Mouse (Mus musculus): Measurements from ENCODE around the gene Rasgef1b. TPM values are rescaled to one million over a fixed set of nuclear protein-coding genes. Genes with fewer than 3 reads are reported as not detected.

Rasgef1b gene
- total and polyA plus RNA-seq, 3 experiments: 0.17 to 0.26 (median 0.21) TPM

DNA sequence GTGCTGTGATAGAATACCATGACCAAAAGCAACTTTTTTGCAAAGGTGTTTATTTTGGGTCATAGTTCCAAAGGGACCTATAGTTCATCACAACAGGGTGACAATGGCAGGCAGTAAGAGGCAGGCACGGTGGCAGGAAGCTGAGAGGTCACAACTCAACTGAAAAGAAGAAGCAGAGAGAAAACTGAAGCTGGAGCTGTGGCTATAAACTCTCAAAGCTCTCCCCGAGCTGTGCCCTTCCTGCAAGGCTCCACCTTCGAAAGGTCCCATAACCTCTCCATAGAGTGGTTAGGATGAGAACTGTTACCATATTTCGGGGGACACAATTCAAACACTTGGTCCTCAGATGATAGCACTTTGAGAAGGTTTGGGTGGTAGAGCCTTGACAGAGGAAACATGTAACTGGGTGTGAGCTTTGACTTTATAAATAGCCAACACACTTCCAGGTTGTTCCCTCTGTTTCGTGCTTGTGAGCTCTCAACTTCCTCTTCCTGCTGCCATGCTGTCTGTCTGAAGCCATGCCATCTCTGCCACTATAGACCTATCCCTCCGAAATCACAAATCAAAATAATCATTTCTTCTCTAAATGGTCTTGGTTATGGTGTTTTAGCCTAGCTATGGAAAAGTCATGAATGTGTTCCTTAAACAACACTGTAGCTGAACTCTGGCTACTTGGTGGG lies 240.2 kb downstream of the Rasgef1b start:
- H3K27ac ChIP-seq (ENCODE audit: insufficient read depth, low read depth): no peak overlapping the region

DNA sequence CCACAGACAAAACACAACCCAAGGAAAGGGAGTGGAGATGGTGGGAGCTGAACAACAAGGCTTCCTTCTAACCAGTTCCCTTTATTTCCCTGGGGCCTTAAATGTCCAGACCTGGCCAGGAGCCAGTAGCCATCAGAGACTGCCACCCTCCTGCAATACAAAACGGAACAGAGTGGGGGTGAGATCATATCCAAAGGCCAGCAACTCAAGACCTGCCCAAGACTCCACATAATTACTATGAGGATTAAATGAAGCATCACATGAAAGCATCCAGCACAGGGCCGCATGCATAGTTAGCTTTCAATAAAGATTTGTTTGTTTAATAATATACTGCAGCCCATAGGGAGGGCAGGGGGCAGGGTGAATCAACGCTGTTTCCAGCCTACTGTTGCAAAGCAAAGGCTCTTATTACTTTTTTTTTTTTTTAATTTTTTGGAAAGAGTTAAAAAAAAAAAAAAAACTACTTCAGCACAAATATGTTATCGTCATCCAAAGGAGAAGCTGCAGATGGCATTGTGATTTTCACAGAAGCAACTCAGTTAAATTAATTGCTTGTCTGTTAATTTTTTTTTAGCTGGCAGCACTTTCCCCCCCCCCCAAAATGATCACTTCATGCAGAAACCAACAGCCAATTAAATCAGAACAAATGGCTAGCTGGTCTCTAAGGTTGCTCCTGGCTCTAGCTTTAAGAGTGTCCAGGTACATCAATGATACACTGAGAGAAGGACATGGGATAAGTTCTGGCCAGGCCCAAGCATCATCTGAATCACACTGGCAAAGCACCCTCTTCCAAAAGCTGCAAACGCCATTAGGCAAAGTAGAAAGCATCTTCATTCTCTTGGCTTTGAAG lies 241.6 kb downstream of the Rasgef1b start:
- DNase-seq (ENCODE audit: extremely low read depth): no peak
- Histone ChIP-seq H3K36me3 (replicated peaks in 1 of 2; ENCODE audit: control insufficient read depth in 1 of 2, insufficient read depth in 1 of 2, low read length in 1 of 2) (no peaks in the 10 kb centered on the region), H3K9me3 (replicated peaks; ENCODE audit: low read length) (no peaks in the 10 kb centered on the region), H3K9ac (ENCODE audit: insufficient read depth, low read depth) (no peak overlapping the region), H3K4me3 (replicated peaks in 1 of 3; ENCODE audit: low read depth in 2 of 3, low read length in 2 of 3, poor library complexity in 1 of 3) (no peak overlapping the region), H3K27me3 (replicated peaks) (no peaks in the 10 kb centered on the region), H3K27ac (ENCODE audit: insufficient read depth, low read depth) (no peak overlapping the region), H3K4me2 (ENCODE audit: insufficient read depth, low read depth, poor library complexity, severe bottlenecking) (no peak overlapping the region), H3K79me2 (replicated peaks; ENCODE audit: control insufficient read depth, extremely low read depth, insufficient read depth, poor library complexity, severe bottlenecking) (no peaks in the 10 kb centered on the region), H3K4me1 (ENCODE audit: control insufficient read depth in 1 of 2, insufficient read depth in 2 of 2) (peaks cover 0 to 4% of the 10 kb centered on the region in 2 experiments; a peak in 1 of 4 replicates)
- in situ Hi-C loops (cut with MboI; ENCODE audit: low pct_ligation_motif_present, low pct_unique_long_range_greater_than_20kb, low sequenced_read_pairs): no loop called here
- dilution Hi-C loops (cut with MboI; ENCODE audit: extremely low pct_ligation_motif_present, extremely low pct_unique_long_range_greater_than_20kb, low sequenced_read_pairs): no loop called here
- TF ChIP-seq ZMIZ1 (IDR thresholded peaks at IDR 0.05; ENCODE audit: low read depth, low read length) (no peak), CTCF (conservative IDR thresholded peaks at IDR 0.05 in 1 of 2, IDR thresholded peaks at IDR 0.05 in 1 of 2; ENCODE audit: low read depth in 2 of 2, low read length in 2 of 2) (no peak), NRF1 (IDR thresholded peaks at IDR 0.05; ENCODE audit: low read depth, low read length) (no peak)

More for the DNA sequence above, 240.2 kb downstream of the Rasgef1b start:
- TF ChIP-seq POLR2A (IDR thresholded peaks at IDR 0.05; ENCODE audit: low read depth, low read length) (no peak), UBTF (IDR thresholded peaks at IDR 0.05; ENCODE audit: low read depth, low read length) (no peak), NRF1 (IDR thresholded peaks at IDR 0.05; ENCODE audit: low read depth, low read length) (no peak), IRF4 (IDR thresholded peaks at IDR 0.05; ENCODE audit: low read depth, low read length) (no peak), TBP (conservative IDR thresholded peaks at IDR 0.05; ENCODE audit: low read depth, low read length) (no peak), SIN3A (IDR thresholded peaks at IDR 0.05; ENCODE audit: low read length) (no peak), MXI1 (IDR thresholded peaks at IDR 0.05; ENCODE audit: low read depth, low read length) (no peak), JUN (IDR thresholded peaks at IDR 0.05; ENCODE audit: insufficient read depth, low read depth, low read length) (no peak), PAX5 (IDR thresholded peaks at IDR 0.05; ENCODE audit: low read length) (no peak), CTCF (conservative IDR thresholded peaks at IDR 0.05 in 1 of 2, IDR thresholded peaks at IDR 0.05 in 1 of 2; ENCODE audit: low read depth in 2 of 2, low read length in 2 of 2) (no peak), MEF2A (IDR thresholded peaks at IDR 0.05; ENCODE audit: borderline replicate concordance, low read depth, low read length) (no peak), ETS1 (conservative IDR thresholded peaks at IDR 0.05; ENCODE audit: low read depth, low read length) (no peak)
- Histone ChIP-seq H3K36me3 (replicated peaks in 1 of 2; ENCODE audit: control insufficient read depth in 1 of 2, insufficient read depth in 1 of 2, low read length in 1 of 2) (no peaks in the 10 kb centered on the region), H3K4me1 (ENCODE audit: control insufficient read depth in 1 of 2, insufficient read depth in 2 of 2) (peaks cover 0 to 4% of the 10 kb centered on the region in 2 experiments; a peak in 1 of 4 replicates), H3K27me3 (replicated peaks) (no peaks in the 10 kb centered on the region), H3K9ac (ENCODE audit: insufficient read depth, low read depth) (no peak overlapping the region), H3K79me2 (replicated peaks; ENCODE audit: control insufficient read depth, extremely low read depth, insufficient read depth, poor library complexity, severe bottlenecking) (no peaks in the 10 kb centered on the region), H3K9me3 (replicated peaks; ENCODE audit: low read length) (no peaks in the 10 kb centered on the region), H3K4me2 (ENCODE audit: insufficient read depth, low read depth, poor library complexity, severe bottlenecking) (no peak overlapping the region), H3K4me3 (replicated peaks in 1 of 3; ENCODE audit: low read depth in 2 of 3, low read length in 2 of 3, poor library complexity in 1 of 3) (no peak overlapping the region)
- no peak for DNase-seq (ENCODE audit: extremely low read depth)
- in situ Hi-C loops (cut with MboI; ENCODE audit: low pct_ligation_motif_present, low pct_unique_long_range_greater_than_20kb, low sequenced_read_pairs) (no loop called here), dilution Hi-C loops (cut with MboI; ENCODE audit: extremely low pct_ligation_motif_present, extremely low pct_unique_long_range_greater_than_20kb, low sequenced_read_pairs) (no loop called here)
